1 mouse cellular context compared by ENCODE assay signal in the genomic region with DNA sequence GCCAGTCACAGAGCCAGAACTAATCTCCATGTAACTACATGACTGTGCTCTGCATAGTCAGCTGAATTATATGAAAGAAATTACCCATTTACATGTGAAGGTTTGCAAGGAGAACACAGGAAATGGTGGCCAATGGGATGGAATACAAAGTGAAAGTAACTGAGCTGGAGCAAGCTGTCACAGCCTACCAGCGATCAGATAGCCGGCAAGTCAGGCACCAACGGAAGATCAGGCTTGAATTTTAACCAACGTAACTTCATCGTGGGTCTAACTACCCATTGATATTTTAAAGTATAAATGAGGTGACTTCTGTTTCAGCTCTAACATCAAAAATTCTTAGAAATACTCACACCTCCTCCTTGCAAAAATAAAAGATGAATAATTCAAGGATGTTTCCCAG.
TF ChIP-seq lines count a peak whose summit lies in the region.

No protein-coding gene starts in this region.

TF ChIP-seq in CH12.LX, 34 proteins besides CTCF, POLR2A, EP300 and RAD21 (continued from another document):
- TF ChIP-seq GABPA (IDR thresholded peaks at IDR 0.05; ENCODE audit: insufficient replicate concordance, low read depth, low read length) (no peak), JUN (IDR thresholded peaks at IDR 0.05; ENCODE audit: insufficient read depth, low read depth, low read length) (no peak), SIN3A (IDR thresholded peaks at IDR 0.05; ENCODE audit: low read length) (no peak)
